Mouse (Mus musculus): Measurements from ENCODE around the gene E130114P18Rik.

Gene E130114P18Rik

GRCm38 (mm10) chr4:97805255-97805654, 27.4 kb upstream of the E130114P18Rik start:
- DNase-seq (ENCODE audit: low spot score), result no peak

- DNase-seq (ENCODE audit: low spot score), result no peak
Observed at GRCm38 (mm10) chr4:97804638-97805037, 26.8 kb upstream of the E130114P18Rik start.

GRCm38 (mm10) chr4:97803791-97804190, 25.9 kb upstream of the E130114P18Rik start:
- no peak for DNase-seq (ENCODE audit: low spot score)

DNA sequence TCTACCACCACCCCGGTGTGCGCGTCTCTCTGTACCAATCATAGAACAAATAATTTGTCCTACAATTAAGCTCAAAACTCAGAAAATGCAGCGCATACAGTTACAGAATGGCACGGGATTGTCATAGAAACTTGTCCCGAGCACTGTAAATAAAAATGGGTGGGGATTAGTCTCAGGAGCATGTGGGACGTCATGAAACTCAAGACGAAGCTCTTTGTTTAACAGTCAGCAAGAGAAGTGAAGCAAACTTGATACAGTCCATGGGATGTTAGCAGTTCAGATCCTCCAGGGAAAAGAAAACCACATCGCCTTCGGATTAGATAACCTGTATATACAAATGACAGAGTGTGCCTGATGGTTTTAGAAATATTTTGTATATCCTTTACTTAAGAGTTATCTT, 18.6 kb upstream of the E130114P18Rik start:
- DNase-seq (ENCODE audit: low spot score), result no peak

GRCm38 (mm10) chr4:97795957-97796356, 18.1 kb upstream of the E130114P18Rik start:
- no peak for DNase-seq (ENCODE audit: low spot score)

GRCm38 (mm10) chr4:97794865-97795264, 17.0 kb upstream of the E130114P18Rik start:
- no peak for DNase-seq (ENCODE audit: low spot score)

DNA sequence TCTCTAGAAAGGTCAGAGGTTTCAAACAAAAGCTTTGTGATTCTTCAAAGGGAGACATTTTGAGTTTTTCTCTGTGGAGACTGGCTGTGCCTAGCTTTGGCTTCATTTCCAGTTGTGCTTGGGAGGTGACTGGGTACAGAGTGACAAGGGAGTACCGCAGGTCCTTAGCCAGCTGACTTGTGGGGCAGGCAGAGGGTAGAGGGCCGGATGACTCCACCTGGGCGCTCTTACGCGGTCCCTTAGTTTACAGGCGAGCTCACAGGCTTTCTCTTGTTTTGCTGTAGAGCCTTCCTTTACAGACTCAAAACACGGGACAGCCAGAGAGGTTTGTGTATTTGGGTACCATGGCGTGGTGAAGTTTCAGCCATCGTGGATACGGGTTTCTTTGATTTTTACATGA, 16.1 kb upstream of the E130114P18Rik start:
- DNase-seq (ENCODE audit: low spot score), result no peak

GRCm38 (mm10) chr4:97788537-97788936, 10.7 kb upstream of the E130114P18Rik start:
- DNase-seq (ENCODE audit: low spot score), result no peak

- no peak for DNase-seq (ENCODE audit: low spot score)
Observed at GRCm38 (mm10) chr4:97787515-97787914, 9.6 kb upstream of the E130114P18Rik start.

GRCm38 (mm10) chr4:97786571-97786970, 8.7 kb upstream of the E130114P18Rik start:
- no peak for DNase-seq (ENCODE audit: low spot score)

GRCm38 (mm10) chr4:97785547-97786271, 7.8 kb upstream of the E130114P18Rik start:
- no peak for DNase-seq (ENCODE audit: low spot score)

GRCm38 (mm10) chr4:97784236-97784635, 6.4 kb upstream of the E130114P18Rik start:
- DNase-seq (ENCODE audit: low spot score), result no peak

DNA sequence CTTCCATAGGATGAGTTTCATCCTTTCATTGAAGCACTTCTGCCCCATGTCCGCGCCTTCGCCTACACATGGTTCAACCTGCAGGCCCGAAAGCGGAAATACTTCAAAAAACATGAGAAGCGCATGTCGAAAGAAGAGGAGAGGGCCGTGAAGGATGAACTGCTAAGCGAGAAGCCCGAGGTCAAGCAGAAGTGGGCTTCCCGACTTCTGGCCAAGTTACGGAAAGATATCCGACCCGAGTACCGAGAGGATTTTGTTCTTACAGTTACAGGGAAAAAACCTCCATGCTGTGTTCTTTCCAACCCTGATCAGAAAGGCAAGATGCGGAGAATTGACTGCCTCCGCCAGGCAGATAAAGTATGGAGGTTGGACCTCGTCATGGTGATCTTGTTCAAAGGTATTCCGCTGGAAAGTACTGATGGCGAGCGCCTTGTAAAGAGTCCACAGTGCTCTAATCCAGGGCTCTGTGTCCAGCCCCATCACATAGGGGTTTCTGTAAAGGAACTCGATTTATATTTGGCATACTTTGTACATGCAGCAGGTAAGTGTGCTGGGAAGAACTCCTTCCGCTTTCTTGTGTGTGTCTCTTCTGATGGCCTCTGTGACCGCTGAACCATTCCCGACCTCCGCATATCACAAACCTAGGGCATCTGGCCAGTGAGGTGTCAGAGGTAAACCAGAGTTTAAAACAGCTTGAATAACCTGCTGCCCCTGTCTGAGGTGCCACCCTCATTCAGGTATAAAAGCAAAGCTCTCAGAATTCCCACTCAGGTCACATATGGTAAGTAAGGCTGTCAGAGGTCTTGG, 5.4 kb upstream of the E130114P18Rik start:
- DNase-seq (ENCODE audit: low spot score), result no peak

DNA sequence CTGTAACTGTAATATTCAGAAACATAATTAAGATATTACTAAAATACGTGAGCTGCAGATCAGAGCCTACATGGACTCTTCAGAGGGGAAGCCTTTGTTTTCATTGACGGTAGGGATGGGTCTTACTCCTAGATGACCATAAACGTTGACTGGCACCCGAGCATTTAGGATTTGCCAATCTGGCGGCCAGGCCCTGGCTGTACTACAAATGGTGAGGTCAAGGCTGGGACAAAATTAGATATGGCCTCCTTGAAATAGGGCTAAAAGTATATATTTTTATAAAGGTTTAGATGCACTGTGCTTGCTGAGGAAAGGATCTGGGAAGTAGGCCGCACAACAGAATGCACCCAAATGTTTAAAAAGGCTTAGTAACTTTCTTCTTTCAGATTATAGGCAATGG, 4.6 kb upstream of the E130114P18Rik start:
- no peak for DNase-seq (ENCODE audit: low spot score)

DNA sequence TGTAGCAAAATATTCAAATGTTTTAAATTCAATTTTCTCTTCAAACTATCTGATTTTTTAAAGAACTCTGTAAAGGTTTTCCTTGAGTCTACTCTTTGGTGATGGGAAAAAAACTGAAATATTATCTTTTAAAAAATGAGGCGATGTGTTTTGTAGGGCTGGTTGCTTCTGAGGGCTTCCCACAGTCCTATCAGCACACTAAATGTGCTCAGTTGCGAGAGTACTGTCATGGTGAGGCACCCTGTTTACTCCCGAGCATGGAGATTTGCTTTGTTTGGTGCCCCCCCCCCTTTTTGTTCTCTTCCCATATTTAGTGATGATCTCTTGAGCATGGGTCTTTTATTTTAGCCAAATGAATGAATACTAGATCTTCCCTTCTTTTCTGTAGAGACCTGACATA, 4.2 kb upstream of the E130114P18Rik start:
- no peak for DNase-seq (ENCODE audit: low spot score)

DNA sequence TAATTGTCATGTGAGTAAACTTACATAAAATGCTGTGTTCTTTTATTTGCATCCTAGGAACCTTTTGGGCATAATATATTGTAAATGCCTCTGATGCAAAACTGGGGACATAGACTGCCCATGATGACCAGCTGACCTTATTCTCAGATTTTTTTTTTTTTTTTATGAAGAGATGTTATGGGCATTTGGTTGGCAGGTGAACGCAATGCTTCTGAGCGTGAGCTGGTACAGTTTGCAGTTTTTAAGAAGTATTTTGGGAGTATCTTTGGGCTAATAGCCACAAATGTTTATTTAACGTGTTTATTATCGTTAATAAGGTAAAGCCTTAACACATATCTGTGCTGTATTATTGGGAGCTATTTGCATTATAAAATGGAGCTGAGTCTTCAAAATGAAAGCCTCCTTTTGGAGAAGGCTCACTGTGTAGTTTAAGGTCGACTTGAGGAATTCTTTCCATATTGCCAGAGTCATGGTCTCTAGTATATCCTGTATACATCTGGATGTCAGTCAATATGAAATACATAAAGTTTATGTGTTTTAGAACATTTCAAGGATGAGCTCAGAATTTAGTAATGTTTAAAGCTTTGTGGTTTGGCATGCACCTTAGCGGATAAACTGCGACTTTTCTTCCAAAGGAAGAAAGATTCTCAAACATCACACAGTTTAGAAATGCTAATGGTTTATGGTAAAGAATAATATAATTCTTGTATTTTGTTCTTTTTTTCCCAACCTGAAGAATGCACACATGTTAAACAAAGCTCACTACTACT, 3.0 kb upstream of the E130114P18Rik start:
- DNase-seq (ENCODE audit: low spot score), result no peak

DNA sequence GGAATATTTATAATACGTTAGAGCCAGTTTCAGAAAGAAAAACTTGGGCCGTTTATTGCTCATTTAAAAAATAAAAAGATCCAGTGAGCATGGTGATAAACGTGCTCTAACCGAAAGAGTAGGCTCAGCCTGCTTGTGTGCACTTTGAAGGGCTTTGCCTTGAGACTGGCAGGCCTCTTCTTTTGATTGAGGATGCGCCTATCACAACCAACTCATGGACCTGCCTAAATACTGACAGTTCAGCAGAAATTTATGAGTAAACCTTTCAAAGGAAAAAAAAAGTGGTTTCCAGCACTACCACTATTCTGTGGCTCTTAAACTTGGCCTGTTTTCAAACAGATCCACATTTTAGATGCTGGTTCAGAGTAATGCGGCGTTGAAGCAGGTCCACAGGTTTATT, 2.1 kb upstream of the E130114P18Rik start:
- DNase-seq (ENCODE audit: low spot score), result no peak

- no peak for DNase-seq (ENCODE audit: low spot score)
Observed at GRCm38 (mm10) chr4:97779003-97779930, 1.4 kb upstream of the E130114P18Rik start.

DNA sequence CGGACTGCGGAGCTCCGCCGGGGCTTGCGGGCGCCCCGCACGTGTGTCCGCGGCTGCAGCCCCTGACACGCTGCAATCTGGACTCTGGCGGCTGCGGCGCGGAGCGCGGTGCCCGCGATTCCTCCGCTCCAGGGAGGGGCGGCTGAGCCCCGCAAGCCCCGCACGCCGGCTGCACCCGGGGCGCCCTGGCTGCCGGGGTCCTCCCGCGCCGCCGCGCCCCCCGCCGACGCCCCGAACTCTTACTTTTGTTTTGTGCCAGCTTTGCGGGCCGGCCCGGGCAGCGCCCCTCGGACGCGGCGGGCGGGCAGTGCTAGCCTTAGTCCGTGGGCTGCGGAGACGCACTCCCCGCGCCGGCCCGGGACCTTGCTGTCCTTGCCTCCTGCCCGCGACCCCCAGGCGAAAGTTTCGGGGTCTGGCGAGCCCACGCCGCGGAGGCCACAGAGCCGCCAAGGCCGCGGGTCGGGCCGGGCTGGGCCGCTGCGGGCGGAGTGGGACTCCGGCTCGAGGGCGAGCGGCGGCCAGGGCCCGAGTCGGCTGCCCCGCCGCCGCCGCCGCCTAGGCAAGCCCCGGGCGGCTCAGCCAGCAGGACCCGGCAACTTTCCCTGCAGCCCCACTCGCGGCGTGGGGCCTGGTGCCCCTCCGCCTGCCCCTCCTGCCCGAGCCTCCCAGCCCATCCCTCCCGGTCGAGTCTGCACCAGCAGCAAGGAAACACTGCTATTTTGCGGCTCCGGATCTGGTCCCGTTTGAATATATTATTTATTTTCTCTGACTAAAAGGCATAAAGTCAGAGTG, 529 bp upstream of the E130114P18Rik start:
- no peak for DNase-seq (ENCODE audit: low spot score)

GRCm38 (mm10) chr4:97777081-97777705, 685 bp downstream of the E130114P18Rik start:
- peak; percentile 25 for DNase-seq (ENCODE audit: low spot score)
